Mouse (Mus musculus) A20 (cell line): ENCODE data around the gene Bud13.

Experiments used
- DNase-seq: peaks from one replicate; pipeline ENCODE4 v3.0.0-alpha.2; 2011; ENCODE audit warnings: low read depth, low spot score

The Bud13 gene

DNA sequence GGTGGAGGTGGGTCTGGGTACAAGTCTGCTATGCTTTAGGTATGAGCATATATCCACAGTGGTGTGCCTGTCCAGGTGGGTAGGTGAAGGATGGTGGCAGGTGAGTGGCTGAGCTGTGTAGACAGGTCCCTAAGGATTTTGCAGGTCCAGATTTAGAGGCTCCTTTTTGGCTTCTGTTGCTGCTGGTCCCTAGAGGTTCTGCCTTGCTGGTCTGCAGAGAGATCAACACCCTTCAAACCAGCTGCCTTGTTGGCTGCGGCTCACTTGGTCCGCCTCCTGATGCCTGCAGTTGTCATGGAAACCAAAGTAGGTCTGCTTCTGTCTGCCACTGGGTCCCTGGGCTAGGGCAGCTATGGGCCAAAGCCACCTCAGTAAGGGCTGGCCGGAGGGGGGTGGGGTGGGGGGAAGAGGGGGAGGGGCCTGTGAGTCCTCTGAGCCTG, 55.1 kb downstream of the Bud13 start:
- no peak for DNase-seq

DNA sequence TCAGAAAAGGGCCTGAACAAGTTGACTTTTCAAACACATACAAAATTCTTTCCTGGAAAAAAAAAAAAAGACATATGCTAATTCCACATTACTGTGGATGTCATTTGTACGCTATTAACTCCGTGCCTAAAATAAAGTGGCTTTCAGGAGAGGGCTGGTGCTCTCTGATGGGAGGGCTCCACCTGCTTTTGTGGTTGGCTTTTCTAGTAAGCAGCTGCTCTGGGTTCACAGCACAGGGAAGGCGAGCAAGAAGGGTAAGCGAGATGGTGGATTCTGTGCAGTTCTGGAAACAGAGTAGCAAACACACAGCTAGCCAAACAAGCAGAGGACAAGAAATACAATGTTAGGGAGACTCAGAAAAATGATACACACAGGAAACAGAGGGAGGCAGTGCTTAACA, 55.6 kb downstream of the Bud13 start:
- no peak for DNase-seq

DNA sequence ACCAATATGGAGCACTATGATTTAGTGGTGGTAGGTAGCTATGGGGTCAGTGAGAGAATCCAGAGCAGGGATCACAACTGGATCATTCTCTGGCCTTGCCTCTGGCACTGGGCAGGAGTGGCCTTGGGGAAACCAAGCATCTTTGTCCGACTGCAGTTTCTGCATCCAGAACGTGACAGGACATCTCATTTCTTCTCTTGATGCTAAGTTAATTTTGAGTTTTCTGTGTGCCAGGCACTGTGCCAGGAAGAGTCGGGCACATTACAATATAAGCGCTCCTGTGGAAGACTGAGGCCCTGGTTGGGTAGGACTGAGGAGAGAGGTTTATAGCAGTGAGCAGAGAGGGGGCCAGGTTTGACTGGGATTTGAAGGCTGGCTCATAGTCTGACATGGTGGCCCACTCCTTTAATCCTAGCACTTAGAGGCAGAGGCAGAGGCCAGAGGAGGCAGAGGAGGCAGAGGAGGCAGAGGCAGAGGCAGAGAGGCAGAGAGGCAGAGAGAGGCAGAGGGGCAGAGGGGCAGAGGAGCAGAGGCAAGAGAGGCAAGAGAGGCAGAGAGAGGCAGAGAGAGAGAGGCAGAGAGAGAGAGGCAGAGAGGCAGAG, 56.3 kb downstream of the Bud13 start:
- DNase-seq = no peak

DNA sequence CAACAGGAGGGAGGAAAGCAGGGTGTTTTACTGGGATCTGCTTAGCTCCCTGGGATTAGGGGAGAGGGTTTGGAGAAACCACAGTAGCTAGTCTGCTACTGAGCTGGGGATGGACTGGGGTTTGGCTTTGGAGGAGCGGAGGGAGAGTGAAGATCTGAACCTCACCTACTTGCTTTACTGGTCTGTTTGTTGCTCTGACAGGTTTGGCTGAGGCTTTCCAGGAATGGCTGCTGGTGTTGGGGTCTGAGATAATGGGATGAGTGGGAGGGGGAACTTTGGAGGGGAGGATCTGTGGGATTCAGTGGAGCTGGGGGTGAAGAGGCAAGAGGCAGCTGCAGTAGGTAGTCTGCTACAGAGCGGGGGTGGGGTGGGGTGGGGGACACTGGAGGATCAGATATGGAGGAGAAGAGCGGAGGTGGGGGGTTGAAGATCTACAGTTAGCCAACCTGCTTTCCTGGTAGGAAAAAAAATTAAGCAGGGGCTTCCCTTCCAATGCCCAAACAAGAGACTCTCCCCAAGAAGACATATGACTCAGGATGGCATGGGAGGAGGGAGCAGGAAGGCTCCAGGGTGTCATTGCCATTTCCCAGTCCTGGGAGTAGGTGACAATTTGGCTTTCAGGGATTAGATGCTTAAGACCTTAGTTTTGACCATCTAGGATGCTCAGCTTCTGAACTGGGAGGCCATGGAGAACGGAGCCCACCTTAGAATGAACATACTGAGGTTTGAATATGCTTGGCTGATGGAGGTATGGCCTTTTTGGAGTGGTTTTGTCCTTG, 63.3 kb downstream of the Bud13 start:
- no peak for DNase-seq
